Comparison of ENCODE assay signal across 8 mouse cellular contexts in genomic region chr10:127512813-127513212, GRCm38 (mm10). TPM values are rescaled to one million over a fixed set of nuclear protein-coding genes. Genes with fewer than 3 reads are reported as not detected.
A peak's percentile ranks its signal among the peaks of the same experiment; 100 is the strongest.
DNase-seq lines count a peak whose midpoint lies in the region; ATAC-seq lines count a peak whose summit lies in the region.

No protein-coding gene starts in this region.

- peak; percentile 48 for ATAC-seq in intestine, embryonic 15.5 days
- peak; percentile 61 for ATAC-seq in megakaryocyte-erythroid progenitor cell, adult 5-6 weeks (replicated peaks; ENCODE audit: low FRiP score, low TSS enrichment, poor library complexity, severe bottlenecking)

- peak overlapping the region; percentile 24; the same call in 1 of the 2 replicates for H3K9ac ChIP-seq in intestine, embryonic 15.5 days

- under 1% methylated on average over 27 of the region's 27 CpGs for WGBS in intestine, embryonic 15.5 days

- H3K4me2 ChIP-seq in intestine, embryonic 15.5 days (replicated peaks) = peak overlapping the region; percentile 99

- H3K9me3 ChIP-seq in intestine, embryonic 15.5 days = no peaks in the 10 kb centered on the region

- H3K4me1 ChIP-seq in intestine, embryonic 15.5 days (replicated peaks) = peaks cover 81% of the 10 kb centered on the region

- no peak overlapping the region for H3K27ac ChIP-seq in intestine, embryonic 15.5 days

- 0 out of 2 replicates have a peak, but pooled peaks cover 4% of the 10 kb centered on the region for H3K36me3 ChIP-seq in intestine, embryonic 15.5 days

- H3K27me3 ChIP-seq in intestine, embryonic 15.5 days (replicated peaks) = peaks cover 67% of the 10 kb centered on the region

- intact Hi-C loops in left cerebral cortex, postnatal 14 days (cut with DNase I) = loop anchor here (1.0 kb wide), 1 partner anchor 23 kb away; no protein-coding TSS in a partner anchor

- peak overlapping the region; percentile 16 for H3K4me3 ChIP-seq in intestine, embryonic 15.5 days (replicated peaks)

- DNase-seq in adrenal gland, adult (ENCODE audit: inconsistent age in 2 of 2, low spot score in 1 of 2) = peak; percentile 93 to 98
- DNase-seq in embryo, embryonic 11 days = peak; percentile 93
- DNase-seq in gastrocnemius, postnatal 25 days = peak; percentile 88
- DNase-seq in left cerebral cortex, postnatal 14 days (ENCODE audit: low spot score in 2 of 2) = peak; percentile 96 to 97
- peak; percentile 95 for DNase-seq in right cerebral cortex, postnatal 14 days
- peak; percentile 97 for DNase-seq in urinary bladder, postnatal 25 days (ENCODE audit: low spot score)

RNA-seq across cellular contexts. Expression of gene Ndufa4l2, which starts 2.0 kb away (rescaled TPM):
- 10 to 100 TPM; 11.4 to 15.1 TPM for total RNA-seq in gastrocnemius, postnatal 25 days (2021)
- 52.7 and 53.8 TPM in 2 replicates for polyA plus RNA-seq in intestine, embryonic 15.5 days (2015; fragmentation: Nextera tagmentation; extraction: Ambion mirVana)
- total RNA-seq in left cerebral cortex, postnatal 14 days (2021) = 1 to 10 TPM; 7.4 to 8.9 TPM
- total RNA-seq in megakaryocyte-erythroid progenitor cell, adult 5-6 weeks (2014; fragmentation: Nextera tagmentation) = not detected in 2 replicates
- not detected in 2 replicates for total RNA-seq in megakaryocyte-erythroid progenitor cell, adult 5-6 weeks (2017)

RNA-seq across cellular contexts. Expression of gene Shmt2, which starts 9.4 kb away (rescaled TPM):
- total RNA-seq in gastrocnemius, postnatal 25 days (2021) = 10 to 100 TPM; 24.9 to 26.6 TPM
- polyA plus RNA-seq in intestine, embryonic 15.5 days (2015; fragmentation: Nextera tagmentation; extraction: Ambion mirVana) = 147 and 149 TPM in 2 replicates
- total RNA-seq in left cerebral cortex, postnatal 14 days (2021) = 10 to 100 TPM; 27.5 to 32.9 TPM
- total RNA-seq in megakaryocyte-erythroid progenitor cell, adult 5-6 weeks (2014; fragmentation: Nextera tagmentation) = 159 and 164 TPM in 2 replicates
- total RNA-seq in megakaryocyte-erythroid progenitor cell, adult 5-6 weeks (2017) = 76.6 and 87.1 TPM in 2 replicates

RNA-seq across cellular contexts. Expression of gene Stac3, which starts 11.3 kb away (rescaled TPM):
- total RNA-seq in gastrocnemius, postnatal 25 days (2021) = 100 to 1,000 TPM; 308 to 367 TPM
- polyA plus RNA-seq in intestine, embryonic 15.5 days (2015; fragmentation: Nextera tagmentation; extraction: Ambion mirVana) = 0.41 and 0.74 TPM in 2 replicates
- total RNA-seq in left cerebral cortex, postnatal 14 days (2021) = 10 to 100 TPM in 1 of 2 experiments, 1 to 10 TPM in 1; 3.0 to 10.0 TPM
- not detected in 2 replicates for total RNA-seq in megakaryocyte-erythroid progenitor cell, adult 5-6 weeks (2014; fragmentation: Nextera tagmentation)
- not detected in 2 replicates for total RNA-seq in megakaryocyte-erythroid progenitor cell, adult 5-6 weeks (2017)

RNA-seq across cellular contexts. Expression of gene Nxph4, which starts 21.5 kb away (rescaled TPM):
- total RNA-seq in gastrocnemius, postnatal 25 days (2021) = under 1 TPM; 0.26 to 0.32 TPM
- 4.9 and 5.7 TPM in 2 replicates for polyA plus RNA-seq in intestine, embryonic 15.5 days (2015; fragmentation: Nextera tagmentation; extraction: Ambion mirVana)
- total RNA-seq in left cerebral cortex, postnatal 14 days (2021) = 1 to 10 TPM; 4.4 to 7.4 TPM
- not detected in 2 replicates for total RNA-seq in megakaryocyte-erythroid progenitor cell, adult 5-6 weeks (2014; fragmentation: Nextera tagmentation)
- total RNA-seq in megakaryocyte-erythroid progenitor cell, adult 5-6 weeks (2017) = not detected in 2 replicates

Comparison
In these comparisons a context has a peak if more than half of its experiments do, and no peak if none do; other contexts are left out.
1. RNA of gene Ndufa4l2, which starts 2.0 kb away (total RNA-seq): 11.4 to 15.1 TPM in gastrocnemius, postnatal 25 days and 7.4 to 8.9 TPM in left cerebral cortex, postnatal 14 days; not detected in megakaryocyte-erythroid progenitor cell, adult 5-6 weeks; every median in the first group is over 4 times any median in the second.
2. RNA of gene Stac3, which starts 11.3 kb away (total RNA-seq): 308 to 367 TPM in gastrocnemius, postnatal 25 days; 3.0 to 10.0 TPM in left cerebral cortex, postnatal 14 days and not detected in megakaryocyte-erythroid progenitor cell, adult 5-6 weeks; every median in the first group is over 10 times any median in the second.
3. Peak in every context shown above with its lines, with median percentiles within 50 percentile points of each other: DNase-seq.